Mouse (Mus musculus): Measurements from ENCODE around the gene Mical2. TPM values are rescaled to one million over a fixed set of nuclear protein-coding genes. Genes with fewer than 3 reads are reported as not detected.

Gene Mical2
- polyA plus RNA-seq, 1 experiment from 2014 or later, result 5.3 TPM

- ATAC-seq (ENCODE audit: low read depth), result no peak
- Histone ChIP-seq H3K36me3 (ENCODE audit: control insufficient read depth, insufficient read depth, low read length) (no peaks in the 10 kb centered on the region), H3K4me3 (ENCODE audit: low read depth, low read length) (no peak overlapping the region), H3K4me1 (ENCODE audit: control insufficient read depth, insufficient read depth, low read length) (no peaks in the 10 kb centered on the region), H3K27me3 (ENCODE audit: control insufficient read depth, insufficient read depth, low read length) (no peaks in the 10 kb centered on the region), H3K4me2 (ENCODE audit: low read depth, low read length) (no peak overlapping the region), H3K9ac (replicated peaks; ENCODE audit: low read depth, low read length) (no peak overlapping the region), H3K9me3 (ENCODE audit: control insufficient read depth, low read length) (no peaks in the 10 kb centered on the region), H3K27ac (ENCODE audit: low read depth, low read length) (no peak overlapping the region)
- 79% methylated on average over 9 of the region's 9 CpGs for WGBS
These were observed 149.4 kb downstream of the Mical2 start for GRCm38 (mm10) chr7:112375062-112375461.

GRCm38 (mm10) chr7:112375900-112376299 is 150.2 kb downstream of the Mical2 start:
- WGBS, result 71% methylated on average over 5 of the region's 5 CpGs
- no peak overlapping the region for H3K27ac ChIP-seq (ENCODE audit: low read depth, low read length)
- no peaks in the 10 kb centered on the region for H3K27me3 ChIP-seq (ENCODE audit: control insufficient read depth, insufficient read depth, low read length)
- no peaks in the 10 kb centered on the region for H3K9me3 ChIP-seq (ENCODE audit: control insufficient read depth, low read length)
- no peaks in the 10 kb centered on the region for H3K36me3 ChIP-seq (ENCODE audit: control insufficient read depth, insufficient read depth, low read length)
- H3K4me3 ChIP-seq (ENCODE audit: low read depth, low read length), result no peak overlapping the region
- no peaks in the 10 kb centered on the region for H3K4me1 ChIP-seq (ENCODE audit: control insufficient read depth, insufficient read depth, low read length)
- ATAC-seq (ENCODE audit: low read depth), result no peak
- H3K4me2 ChIP-seq (ENCODE audit: low read depth, low read length), result no peak overlapping the region
- H3K9ac ChIP-seq (replicated peaks; ENCODE audit: low read depth, low read length), result no peak overlapping the region

- Histone ChIP-seq H3K36me3 (ENCODE audit: control insufficient read depth, insufficient read depth, low read length) (no peaks in the 10 kb centered on the region), H3K4me2 (ENCODE audit: low read depth, low read length) (no peak overlapping the region), H3K27ac (ENCODE audit: low read depth, low read length) (no peak overlapping the region), H3K27me3 (ENCODE audit: control insufficient read depth, insufficient read depth, low read length) (no peaks in the 10 kb centered on the region), H3K9ac (replicated peaks; ENCODE audit: low read depth, low read length) (no peak overlapping the region), H3K9me3 (ENCODE audit: control insufficient read depth, low read length) (no peaks in the 10 kb centered on the region), H3K4me3 (ENCODE audit: low read depth, low read length) (no peak overlapping the region), H3K4me1 (ENCODE audit: control insufficient read depth, insufficient read depth, low read length) (no peaks in the 10 kb centered on the region)
- no peak for ATAC-seq (ENCODE audit: low read depth)
- WGBS, result 71% methylated on average over 2 of the region's 2 CpGs
These were observed 151.0 kb downstream of the Mical2 start for GRCm38 (mm10) chr7:112376611-112377010.

DNA sequence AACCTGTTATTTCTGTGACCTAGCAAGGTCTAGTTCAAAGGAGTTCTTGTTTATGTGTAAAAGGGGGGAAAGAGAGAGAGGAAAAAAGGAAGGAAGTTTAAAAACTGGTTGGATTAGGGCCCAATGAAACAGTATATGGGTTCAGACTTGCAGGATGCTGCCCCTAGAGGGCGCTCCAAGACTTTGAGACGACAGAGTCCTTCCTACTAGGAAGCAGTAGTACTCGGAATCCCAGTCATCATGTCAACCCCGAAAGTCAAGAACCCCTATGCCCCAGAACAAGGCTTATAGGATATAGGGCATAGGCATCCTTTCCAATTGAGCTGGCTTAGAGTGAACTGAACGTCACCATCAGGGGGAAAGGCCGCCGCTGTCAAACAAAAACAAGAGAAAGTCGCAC is 151.7 kb downstream of the Mical2 start:
- no peaks in the 10 kb centered on the region for H3K27me3 ChIP-seq (ENCODE audit: control insufficient read depth, insufficient read depth, low read length)
- H3K27ac ChIP-seq (ENCODE audit: low read depth, low read length), result no peak overlapping the region
- WGBS, result 44% methylated on average over 8 of the region's 8 CpGs
- H3K4me1 ChIP-seq (ENCODE audit: control insufficient read depth, insufficient read depth, low read length), result no peaks in the 10 kb centered on the region
- H3K36me3 ChIP-seq (ENCODE audit: control insufficient read depth, insufficient read depth, low read length), result no peaks in the 10 kb centered on the region
- ATAC-seq (ENCODE audit: low read depth), result peak; percentile 72; the same call in 1 of the 2 replicates
- H3K9ac ChIP-seq (replicated peaks; ENCODE audit: low read depth, low read length), result no peak overlapping the region
- H3K9me3 ChIP-seq (ENCODE audit: control insufficient read depth, low read length), result no peaks in the 10 kb centered on the region
- H3K4me2 ChIP-seq (ENCODE audit: low read depth, low read length), result no peak overlapping the region
- no peak overlapping the region for H3K4me3 ChIP-seq (ENCODE audit: low read depth, low read length)

GRCm38 (mm10) chr7:112378056-112378455 is 152.4 kb downstream of the Mical2 start:
- Histone ChIP-seq H3K4me2 (ENCODE audit: low read depth, low read length) (no peak overlapping the region), H3K4me3 (ENCODE audit: low read depth, low read length) (no peak overlapping the region), H3K27ac (ENCODE audit: low read depth, low read length) (no peak overlapping the region), H3K9me3 (ENCODE audit: control insufficient read depth, low read length) (no peaks in the 10 kb centered on the region), H3K4me1 (ENCODE audit: control insufficient read depth, insufficient read depth, low read length) (no peaks in the 10 kb centered on the region), H3K27me3 (ENCODE audit: control insufficient read depth, insufficient read depth, low read length) (no peaks in the 10 kb centered on the region), H3K9ac (replicated peaks; ENCODE audit: low read depth, low read length) (no peak overlapping the region), H3K36me3 (ENCODE audit: control insufficient read depth, insufficient read depth, low read length) (no peaks in the 10 kb centered on the region)
- 86% methylated on average over 5 of the region's 5 CpGs for WGBS
- no peak for ATAC-seq (ENCODE audit: low read depth)

DNA sequence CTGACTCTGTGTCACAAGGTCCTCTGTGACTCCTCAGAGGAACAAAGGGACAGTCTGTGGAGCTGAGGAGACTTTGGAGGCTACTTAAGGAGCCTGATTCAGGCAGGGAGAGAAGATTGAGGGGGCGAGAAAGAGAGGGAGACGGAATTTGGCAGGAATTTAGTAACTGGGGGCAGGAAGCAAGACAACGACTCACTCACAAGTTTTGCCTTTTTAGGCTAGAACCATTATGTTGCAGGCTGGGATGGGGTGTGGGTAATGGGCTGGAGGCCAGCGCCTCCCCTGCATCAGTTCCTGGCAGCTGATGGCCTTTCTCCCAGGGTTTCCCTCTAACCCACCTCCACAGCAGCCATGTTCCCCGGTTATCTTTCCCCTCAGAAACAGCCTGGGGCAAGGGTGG is 152.8 kb downstream of the Mical2 start:
- H3K9ac ChIP-seq (replicated peaks; ENCODE audit: low read depth, low read length), result no peak overlapping the region
- no peak overlapping the region for H3K4me2 ChIP-seq (ENCODE audit: low read depth, low read length)
- WGBS, result 78% methylated on average over 5 of the region's 5 CpGs
- no peaks in the 10 kb centered on the region for H3K9me3 ChIP-seq (ENCODE audit: control insufficient read depth, low read length)
- H3K36me3 ChIP-seq (ENCODE audit: control insufficient read depth, insufficient read depth, low read length), result no peaks in the 10 kb centered on the region
- H3K27ac ChIP-seq (ENCODE audit: low read depth, low read length), result no peak overlapping the region
- no peaks in the 10 kb centered on the region for H3K27me3 ChIP-seq (ENCODE audit: control insufficient read depth, insufficient read depth, low read length)
- H3K4me1 ChIP-seq (ENCODE audit: control insufficient read depth, insufficient read depth, low read length), result no peaks in the 10 kb centered on the region
- no peak for ATAC-seq (ENCODE audit: low read depth)
- no peak overlapping the region for H3K4me3 ChIP-seq (ENCODE audit: low read depth, low read length)

DNA sequence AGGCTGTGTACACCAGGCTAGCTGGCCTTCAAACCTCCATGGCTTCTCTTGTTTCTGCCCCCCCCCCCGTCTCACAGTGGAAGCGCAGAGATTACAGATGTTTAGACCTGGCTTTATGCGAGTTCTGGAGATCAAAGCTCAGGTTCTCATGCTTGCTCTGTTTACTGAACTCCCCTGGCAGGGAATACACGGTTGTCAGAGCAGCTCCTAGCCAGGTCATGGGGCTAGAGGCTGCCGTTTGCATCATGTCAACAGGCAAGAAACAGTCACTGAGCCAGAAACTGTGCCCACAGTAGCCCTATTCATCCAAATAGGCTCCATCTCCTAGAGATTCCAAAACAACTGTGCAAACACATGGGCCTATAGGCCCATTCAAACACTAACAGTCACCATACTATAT is 160.9 kb downstream of the Mical2 start:
- Histone ChIP-seq H3K27me3 (ENCODE audit: control insufficient read depth, insufficient read depth, low read length) (no peaks in the 10 kb centered on the region), H3K27ac (ENCODE audit: low read depth, low read length) (no peak overlapping the region), H3K4me1 (ENCODE audit: control insufficient read depth, insufficient read depth, low read length) (peaks cover 20% of the 10 kb centered on the region), H3K9ac (replicated peaks; ENCODE audit: low read depth, low read length) (no peak overlapping the region), H3K9me3 (ENCODE audit: control insufficient read depth, low read length) (no peaks in the 10 kb centered on the region), H3K4me3 (ENCODE audit: low read depth, low read length) (no peak overlapping the region), H3K4me2 (ENCODE audit: low read depth, low read length) (no peak overlapping the region), H3K36me3 (ENCODE audit: control insufficient read depth, insufficient read depth, low read length) (no peaks in the 10 kb centered on the region)
- no peak for ATAC-seq (ENCODE audit: low read depth)
- WGBS, result 73% methylated on average over 5 of the region's 5 CpGs

DNA sequence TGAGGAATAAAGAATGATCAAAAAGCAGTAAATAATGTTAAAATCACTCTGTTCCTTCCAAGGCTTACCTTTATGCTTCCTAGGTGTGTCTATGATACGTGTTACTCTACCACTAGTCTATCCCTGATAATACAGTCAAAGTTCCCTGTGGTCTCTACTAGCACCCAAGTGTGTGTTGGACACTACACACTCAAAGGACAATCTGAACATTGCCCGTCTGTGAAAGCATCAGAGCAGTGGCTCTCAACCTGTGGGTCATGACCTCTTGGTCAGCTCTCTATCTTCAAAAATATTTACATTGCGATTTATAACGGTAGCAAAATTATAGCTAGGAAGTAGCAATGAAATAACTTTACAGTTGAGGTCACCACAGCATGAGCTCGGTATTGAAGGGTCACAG is 162.2 kb downstream of the Mical2 start:
- Histone ChIP-seq H3K27me3 (ENCODE audit: control insufficient read depth, insufficient read depth, low read length) (no peaks in the 10 kb centered on the region), H3K4me2 (ENCODE audit: low read depth, low read length) (no peak overlapping the region), H3K4me1 (ENCODE audit: control insufficient read depth, insufficient read depth, low read length) (peaks cover 25% of the 10 kb centered on the region), H3K9me3 (ENCODE audit: control insufficient read depth, low read length) (no peaks in the 10 kb centered on the region), H3K27ac (ENCODE audit: low read depth, low read length) (no peak overlapping the region), H3K4me3 (ENCODE audit: low read depth, low read length) (no peak overlapping the region), H3K36me3 (ENCODE audit: control insufficient read depth, insufficient read depth, low read length) (no peaks in the 10 kb centered on the region), H3K9ac (replicated peaks; ENCODE audit: low read depth, low read length) (no peak overlapping the region)
- 86% methylated on average over 5 of the region's 5 CpGs for WGBS
- no peak for ATAC-seq (ENCODE audit: low read depth)

GRCm38 (mm10) chr7:112388363-112388875 is 162.8 kb downstream of the Mical2 start:
- Histone ChIP-seq H3K27me3 (ENCODE audit: control insufficient read depth, insufficient read depth, low read length) (no peaks in the 10 kb centered on the region), H3K27ac (ENCODE audit: low read depth, low read length) (no peak overlapping the region), H3K36me3 (ENCODE audit: control insufficient read depth, insufficient read depth, low read length) (no peaks in the 10 kb centered on the region), H3K9me3 (ENCODE audit: control insufficient read depth, low read length) (no peaks in the 10 kb centered on the region), H3K4me3 (ENCODE audit: low read depth, low read length) (no peak overlapping the region), H3K4me1 (ENCODE audit: control insufficient read depth, insufficient read depth, low read length) (peaks cover 25% of the 10 kb centered on the region), H3K9ac (replicated peaks; ENCODE audit: low read depth, low read length) (no peak overlapping the region), H3K4me2 (ENCODE audit: low read depth, low read length) (no peak overlapping the region)
- no peak for ATAC-seq (ENCODE audit: low read depth)
- WGBS, result 87% methylated on average over 5 of the region's 5 CpGs
